Mouse (Mus musculus): Measurements from ENCODE around the gene Tyro3.

The Tyro3 gene

GRCm38 (mm10) chr2:119864484-119864883 lies 67.0 kb downstream of the Tyro3 start:
- DNase-seq: no peak
